Mouse (Mus musculus) skeletal muscle tissue, adult 2 months (tissue): ENCODE results near the gene E130218I03Rik.

Source experiments
- DNase-seq: peaks from one replicate; pipeline ENCODE4 v3.0.0-alpha.2; 2012; ENCODE audit warnings: low read depth, low spot score

E130218I03Rik gene

DNA sequence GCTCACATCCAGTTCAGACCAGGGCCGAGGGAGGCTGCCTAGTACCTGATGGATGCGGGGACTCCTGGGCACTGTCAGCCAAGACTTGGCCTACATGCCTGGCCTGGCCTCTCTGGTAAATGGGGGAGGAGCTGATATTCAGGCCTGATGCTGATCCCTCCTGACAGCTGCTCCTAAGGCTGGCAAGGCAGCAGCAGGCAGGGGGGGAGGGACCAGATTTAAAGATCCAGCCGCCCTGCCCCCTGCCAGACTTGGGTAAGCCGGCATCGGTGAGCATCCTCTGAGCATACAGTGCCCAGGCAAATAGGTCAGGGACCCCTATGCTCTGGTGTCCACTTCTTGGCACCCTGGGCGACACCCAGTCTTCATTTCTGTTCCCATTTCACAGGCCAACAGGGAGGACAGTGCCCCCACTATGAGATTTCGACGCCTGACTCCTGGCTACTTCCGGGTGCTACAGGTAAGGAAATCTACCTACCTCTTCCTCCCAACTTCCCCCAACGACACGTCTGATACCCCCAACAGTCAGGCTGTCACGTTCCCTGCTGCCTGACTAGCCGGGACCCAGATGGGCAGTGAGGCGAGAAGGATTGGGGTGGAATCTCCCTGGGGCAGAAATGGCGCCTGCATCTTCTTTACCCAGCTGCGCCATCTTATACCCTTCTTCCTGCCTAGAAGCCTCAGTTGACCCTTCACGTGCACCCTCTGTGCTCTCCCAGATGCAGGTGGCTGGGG is at the start of gene E130218I03Rik:
TSS of gene E130218I03Rik (plus strand) at position 147 of the 735 bp plus-strand sequence.
- peak; percentile 45 for DNase-seq

DNA sequence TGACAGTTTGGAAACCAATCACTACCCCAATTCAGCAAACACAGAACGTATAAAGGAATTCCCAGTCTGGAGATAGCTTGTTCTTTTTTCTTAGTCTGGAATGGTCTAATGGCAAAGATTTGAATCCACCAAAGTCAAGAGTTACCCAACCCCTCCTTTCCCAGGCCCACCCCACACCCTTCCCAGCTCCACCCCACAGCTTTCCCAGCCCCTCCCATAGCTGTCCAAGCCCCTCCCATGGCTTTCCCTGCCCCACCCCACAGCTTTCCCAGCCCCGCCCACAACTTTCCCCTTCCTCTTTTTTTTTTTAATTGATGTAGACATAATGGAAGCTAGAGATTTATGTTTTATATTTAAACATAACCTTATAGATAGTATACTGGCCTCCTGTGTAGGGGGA is 44.1 kb upstream of the E130218I03Rik start:
- no peak for DNase-seq

GRCm38 (mm10) chr4:134202904-134203303 is 40.6 kb upstream of the E130218I03Rik start, which contains the start of gene Gm7534:
Gene Gm7534, minus strand, starts transcription at chr4:134203004.
- no peak for DNase-seq

GRCm38 (mm10) chr4:134203340-134203896 is 40.0 kb upstream of the E130218I03Rik start:
- no peak for DNase-seq

- DNase-seq, result no peak
Observed at GRCm38 (mm10) chr4:134206488-134207053, 36.9 kb upstream of the E130218I03Rik start.

DNA sequence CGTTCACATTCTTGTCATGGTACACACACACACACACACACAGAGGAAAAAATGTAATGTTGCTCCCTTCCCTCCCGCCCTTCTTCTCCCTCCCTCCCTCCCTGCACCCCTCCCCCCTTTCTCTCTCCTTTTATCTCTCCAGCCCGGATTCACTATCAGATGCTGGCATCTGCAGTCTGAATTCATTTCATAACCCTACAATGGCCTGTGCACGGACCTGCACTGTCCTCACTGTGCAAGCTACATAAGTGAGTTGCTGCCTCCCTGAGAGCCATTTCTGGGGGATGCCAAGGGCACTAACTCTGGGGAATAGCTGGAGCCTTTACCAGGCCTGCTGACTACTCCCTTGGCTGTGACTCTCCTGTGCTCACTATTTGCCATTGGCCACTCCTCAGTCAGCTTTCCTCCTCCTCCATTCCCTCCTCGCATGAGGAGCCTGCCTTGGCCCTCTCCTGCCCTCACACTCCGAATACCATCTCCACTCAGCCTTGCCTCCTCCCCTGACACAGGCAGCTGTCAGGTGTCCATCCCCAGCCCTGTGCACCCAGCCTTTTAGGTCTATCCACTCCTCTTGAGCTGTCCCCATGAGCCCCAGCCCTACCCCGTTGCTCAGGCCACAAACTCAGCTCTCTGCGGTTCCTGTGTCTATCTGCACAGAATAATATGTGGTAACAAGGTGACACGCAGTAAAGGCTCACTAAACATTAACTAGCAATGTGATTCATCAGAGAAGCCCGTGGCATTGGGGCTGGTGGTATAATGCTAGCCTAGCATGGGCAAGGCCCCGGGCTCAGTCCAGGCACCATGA is 20.5 kb upstream of the E130218I03Rik start:
- no peak for DNase-seq

- DNase-seq, result no peak
Observed at GRCm38 (mm10) chr4:134227194-134227593, 16.3 kb upstream of the E130218I03Rik start, which contains the start of gene Catsper4. Gene Catsper4, minus strand, starts transcription at chr4:134227383.

DNA sequence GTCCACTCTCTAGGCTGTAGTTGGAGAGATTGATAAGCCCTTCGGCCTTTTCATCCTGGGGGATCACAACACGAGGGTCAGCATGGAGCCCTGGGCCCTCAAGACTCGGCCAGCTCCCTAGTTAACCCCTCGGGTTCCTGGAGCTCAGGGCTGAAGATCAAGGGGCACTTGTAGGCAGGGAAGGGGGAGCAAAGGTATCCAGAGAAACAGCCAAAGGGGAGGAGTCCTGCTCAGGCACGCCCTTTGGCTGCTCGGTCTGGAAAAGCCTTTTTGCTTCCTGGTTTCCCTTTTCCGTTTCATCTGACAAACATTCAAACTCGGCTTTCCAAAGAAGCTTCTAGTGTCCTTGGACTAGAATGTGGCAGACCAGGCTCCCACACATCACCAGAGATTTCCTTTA is 13.0 kb upstream of the E130218I03Rik start:
- no peak for DNase-seq

DNA sequence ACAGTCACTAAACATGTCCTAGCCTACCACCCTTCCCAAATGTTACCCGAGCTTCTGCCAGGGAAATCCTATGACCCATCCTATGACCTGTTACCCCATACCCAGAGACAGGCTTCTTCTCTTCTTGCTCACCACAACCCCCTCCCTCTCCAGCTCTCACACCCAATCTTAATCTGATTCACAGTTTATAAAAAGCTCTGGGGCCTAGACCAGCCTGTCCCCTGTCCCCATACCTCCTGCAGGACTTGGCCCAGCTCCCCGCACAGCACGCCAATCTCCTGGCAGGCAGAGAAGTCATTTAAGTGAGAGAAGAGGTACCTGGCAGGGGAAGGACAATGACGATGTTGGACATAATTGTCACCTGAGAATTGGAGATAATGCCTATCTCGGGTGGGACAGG is 8.6 kb upstream of the E130218I03Rik start:
- DNase-seq, result peak; percentile 80

GRCm38 (mm10) chr4:134237582-134238278 is 5.7 kb upstream of the E130218I03Rik start:
- DNase-seq, result peak; percentile 70

- peak; percentile 85 for DNase-seq
Observed at GRCm38 (mm10) chr4:134238279-134238651, 5.2 kb upstream of the E130218I03Rik start, which contains the start of gene Cnksr1. Gene Cnksr1, minus strand, starts transcription at chr4:134238399.

GRCm38 (mm10) chr4:134238686-134239085 is 4.8 kb upstream of the E130218I03Rik start:
- DNase-seq, result no peak

DNA sequence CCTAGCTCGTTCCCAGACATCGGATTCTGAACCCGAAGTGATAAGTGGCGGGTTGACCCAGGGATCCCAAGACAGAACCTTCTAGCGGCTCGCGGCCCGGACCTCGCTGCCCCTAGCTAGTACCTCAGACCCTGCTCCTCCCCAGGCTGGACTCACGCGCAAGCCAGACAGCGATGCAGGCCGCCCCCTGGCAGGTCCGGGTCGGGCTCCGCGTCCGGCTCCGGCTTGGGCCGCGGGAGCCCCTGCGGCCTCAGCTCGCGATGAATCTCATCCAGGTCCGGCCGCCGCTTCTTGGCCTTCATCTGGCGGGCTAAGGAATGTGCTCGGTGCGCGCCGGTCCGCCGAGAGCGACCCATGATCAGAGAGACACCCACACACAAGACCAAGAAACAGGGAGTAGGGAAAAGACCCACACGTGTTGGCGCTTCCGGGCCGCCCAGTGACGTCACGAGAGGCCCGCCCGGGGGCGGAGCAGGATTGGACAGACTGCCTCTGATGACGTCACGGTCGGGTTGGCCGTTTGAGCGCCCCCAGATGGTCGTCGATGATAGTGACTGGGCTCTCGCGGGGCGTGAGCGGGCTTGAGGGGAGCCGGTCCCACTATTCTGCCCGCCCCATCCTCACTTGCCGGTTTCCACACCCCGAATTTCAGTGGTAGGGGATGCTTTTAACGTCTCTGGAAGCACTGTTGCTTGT is 1.8 kb downstream of the E130218I03Rik start, which contains the start of gene Zfp593:
TSS of gene Zfp593 (minus strand) at position 445 of the 696 bp plus-strand sequence.
- peak; percentile 87 for DNase-seq

GRCm38 (mm10) chr4:134246256-134246655 is 2.8 kb downstream of the E130218I03Rik start:
- no peak for DNase-seq

- DNase-seq, result no peak
Observed at GRCm38 (mm10) chr4:134246719-134247258, 3.3 kb downstream of the E130218I03Rik start, which contains the start of gene Gm30191. Gene Gm30191, plus strand, starts transcription at chr4:134246935.

- DNase-seq, result no peak
Observed at GRCm38 (mm10) chr4:134249651-134250050, 6.2 kb downstream of the E130218I03Rik start.

GRCm38 (mm10) chr4:134250116-134250929 is 6.9 kb downstream of the E130218I03Rik start:
- DNase-seq, result no peak

DNA sequence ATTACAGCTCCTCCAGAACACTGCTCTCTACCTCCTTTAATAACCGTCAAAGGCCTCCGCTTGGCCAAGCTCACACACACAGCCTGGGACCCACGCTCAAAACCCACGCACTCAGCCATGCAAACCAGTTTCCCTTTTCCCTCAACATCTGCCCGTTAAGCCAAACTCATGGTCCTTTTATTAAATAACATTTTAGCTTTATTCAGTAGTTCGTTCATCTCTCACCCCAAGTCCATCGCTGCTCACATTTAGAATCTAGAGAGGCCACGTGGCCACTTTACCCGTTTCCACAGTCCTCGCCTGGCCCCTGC is 7.4 kb downstream of the E130218I03Rik start:
- DNase-seq, result no peak
